Mouse (Mus musculus): Measurements from ENCODE around the gene Atxn1. TPM values are rescaled to one million over a fixed set of nuclear protein-coding genes. Genes with fewer than 3 reads are reported as not detected.

The Atxn1 gene
- polyA plus RNA-seq, 1 experiment = 2.5 TPM

DNA sequence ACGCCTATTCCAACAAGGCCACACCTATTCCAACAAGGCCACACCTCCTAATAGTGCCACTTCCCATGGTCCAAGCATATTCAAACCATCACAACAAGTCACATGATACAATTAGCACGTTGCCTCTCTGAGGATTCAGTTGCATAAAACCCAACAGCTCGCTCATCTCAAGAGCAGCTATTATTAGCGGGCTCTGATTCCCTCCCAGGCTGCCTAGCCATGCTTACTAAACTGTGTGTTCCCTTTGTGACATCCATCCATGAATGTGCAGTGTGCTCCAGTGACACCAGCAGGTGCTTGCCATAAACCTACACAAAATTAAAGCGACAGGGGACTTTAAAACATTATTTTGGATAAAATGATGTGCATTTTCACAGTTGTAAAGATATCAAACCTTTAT, 25.7 kb upstream of the Atxn1 start:
- Histone ChIP-seq H3K27me3 (ENCODE audit: control insufficient read depth, insufficient read depth, insufficient read length) (peaks cover 5% of the 10 kb centered on the region), H3K36me3 (ENCODE audit: control insufficient read depth, insufficient read depth) (no peaks in the 10 kb centered on the region), H3K4me2 (ENCODE audit: low read depth) (no peak overlapping the region), H3K79me2 (ENCODE audit: control insufficient read depth, insufficient read depth) (no peaks in the 10 kb centered on the region), H3K4me3 (no peak overlapping the region), H3ac (ENCODE audit: control insufficient read depth, insufficient read length) (no peak overlapping the region)
- no peak for TF ChIP-seq TCF12 (IDR thresholded peaks at IDR 0.05; ENCODE audit: insufficient read depth, poor library complexity, severe bottlenecking)
- no peak for TF ChIP-seq TCF3 (IDR thresholded peaks at IDR 0.05; ENCODE audit: insufficient read length, low read depth)
- TF ChIP-seq SRF (IDR thresholded peaks at IDR 0.05; ENCODE audit: control insufficient read depth, insufficient read length, low read depth) = no peak
- TF ChIP-seq E2F4 (IDR thresholded peaks at IDR 0.05; ENCODE audit: insufficient read depth) = no peak
- TF ChIP-seq MYOD1 (IDR thresholded peaks at IDR 0.05; ENCODE audit: control insufficient read depth in 1 of 3, insufficient read length in 2 of 3, low read depth in 2 of 3) = no peak
- no peak for TF ChIP-seq MAX (IDR thresholded peaks at IDR 0.05; ENCODE audit: low read depth)
- TF ChIP-seq MYOG (IDR thresholded peaks at IDR 0.05; ENCODE audit: control insufficient read depth in 1 of 3, insufficient read depth in 1 of 3, insufficient read length in 2 of 3, low read depth in 2 of 3) = no peak
- no peak for TF ChIP-seq REST (IDR thresholded peaks at IDR 0.05; ENCODE audit: insufficient read depth, insufficient read length)
- no peak for TF ChIP-seq POLR2AphosphoS2 (IDR thresholded peaks at IDR 0.05; ENCODE audit: insufficient read length, low read depth)
- no peak for TF ChIP-seq CEBPB (IDR thresholded peaks at IDR 0.05; ENCODE audit: insufficient read depth, poor library complexity, severe bottlenecking)
- TF ChIP-seq POLR2A (IDR thresholded peaks at IDR 0.05; ENCODE audit: insufficient read length, low read depth) = no peak
- no peak for TF ChIP-seq USF1 (IDR thresholded peaks at IDR 0.05; ENCODE audit: low read depth)

DNA sequence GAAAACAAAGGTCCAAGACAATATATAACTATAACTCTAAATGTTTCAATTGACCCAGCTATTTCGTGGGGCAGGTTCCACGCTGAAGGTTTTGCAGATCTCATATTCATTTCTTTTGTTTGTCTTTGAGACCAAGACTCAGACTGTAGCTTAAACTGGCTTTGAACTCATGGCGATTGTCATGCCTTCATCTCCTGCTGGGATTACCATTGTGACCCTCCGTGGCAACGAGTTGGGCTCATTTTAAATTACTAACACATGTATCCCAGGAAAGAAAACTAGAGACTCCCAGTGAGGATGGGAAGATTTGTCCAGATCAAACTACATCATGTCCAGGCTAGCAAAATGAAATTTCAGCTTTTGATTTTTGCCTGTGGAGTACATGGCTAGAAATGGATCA, 14.4 kb upstream of the Atxn1 start:
- no peak overlapping the region for H3K4me2 ChIP-seq (ENCODE audit: low read depth)
- no peaks in the 10 kb centered on the region for H3K79me2 ChIP-seq (ENCODE audit: control insufficient read depth, insufficient read depth)
- no peaks in the 10 kb centered on the region for H3K27me3 ChIP-seq (ENCODE audit: control insufficient read depth, insufficient read depth, insufficient read length)
- no peak overlapping the region for H3ac ChIP-seq (ENCODE audit: control insufficient read depth, insufficient read length)
- no peak overlapping the region for H3K4me3 ChIP-seq
- TF ChIP-seq TCF12 (IDR thresholded peaks at IDR 0.05; ENCODE audit: insufficient read depth, poor library complexity, severe bottlenecking) = no peak
- no peak for TF ChIP-seq MAX (IDR thresholded peaks at IDR 0.05; ENCODE audit: low read depth)
- no peak for TF ChIP-seq POLR2AphosphoS2 (IDR thresholded peaks at IDR 0.05; ENCODE audit: insufficient read length, low read depth)
- no peak for TF ChIP-seq SRF (IDR thresholded peaks at IDR 0.05; ENCODE audit: control insufficient read depth, insufficient read length, low read depth)
- no peak for TF ChIP-seq MYOD1 (IDR thresholded peaks at IDR 0.05; ENCODE audit: control insufficient read depth in 1 of 3, insufficient read length in 2 of 3, low read depth in 2 of 3)
- TF ChIP-seq CEBPB (IDR thresholded peaks at IDR 0.05; ENCODE audit: insufficient read depth, poor library complexity, severe bottlenecking) = no peak
- H3K36me3 ChIP-seq (ENCODE audit: control insufficient read depth, insufficient read depth) = no peaks in the 10 kb centered on the region

DNA sequence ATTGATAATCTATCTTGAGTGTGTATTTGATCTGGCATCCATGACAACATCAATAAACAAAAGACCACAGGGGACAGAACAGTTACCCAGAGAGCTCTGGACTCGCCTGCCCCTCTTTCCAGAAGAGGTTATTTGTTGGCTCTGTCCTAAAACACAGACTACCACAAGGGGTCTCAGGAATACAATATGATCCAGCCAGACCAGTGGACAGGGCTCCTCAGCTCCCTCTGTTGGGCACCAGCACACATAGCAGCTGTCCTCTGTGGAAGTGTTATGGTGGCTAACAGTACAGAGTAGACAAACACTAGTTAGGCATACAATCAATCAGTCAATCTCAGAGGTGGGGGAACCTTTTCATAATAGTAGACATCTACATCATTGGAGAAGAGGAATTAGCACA, 12.1 kb upstream of the Atxn1 start:
- TF ChIP-seq USF1 (IDR thresholded peaks at IDR 0.05; ENCODE audit: low read depth) (no peak), TCF12 (IDR thresholded peaks at IDR 0.05; ENCODE audit: insufficient read depth, poor library complexity, severe bottlenecking) (no peak), MYOD1 (IDR thresholded peaks at IDR 0.05; ENCODE audit: control insufficient read depth in 1 of 3, insufficient read length in 2 of 3, low read depth in 2 of 3) (peak in 1 of 3 experiments; percentile 10)
- Histone ChIP-seq H3ac (ENCODE audit: control insufficient read depth, insufficient read length) (no peak overlapping the region), H3K36me3 (ENCODE audit: control insufficient read depth, insufficient read depth) (no peaks in the 10 kb centered on the region), H3K27me3 (ENCODE audit: control insufficient read depth, insufficient read depth, insufficient read length) (no peaks in the 10 kb centered on the region), H3K4me2 (ENCODE audit: low read depth) (no peak overlapping the region), H3K4me3 (no peak overlapping the region), H3K79me2 (ENCODE audit: control insufficient read depth, insufficient read depth) (no peaks in the 10 kb centered on the region)

DNA sequence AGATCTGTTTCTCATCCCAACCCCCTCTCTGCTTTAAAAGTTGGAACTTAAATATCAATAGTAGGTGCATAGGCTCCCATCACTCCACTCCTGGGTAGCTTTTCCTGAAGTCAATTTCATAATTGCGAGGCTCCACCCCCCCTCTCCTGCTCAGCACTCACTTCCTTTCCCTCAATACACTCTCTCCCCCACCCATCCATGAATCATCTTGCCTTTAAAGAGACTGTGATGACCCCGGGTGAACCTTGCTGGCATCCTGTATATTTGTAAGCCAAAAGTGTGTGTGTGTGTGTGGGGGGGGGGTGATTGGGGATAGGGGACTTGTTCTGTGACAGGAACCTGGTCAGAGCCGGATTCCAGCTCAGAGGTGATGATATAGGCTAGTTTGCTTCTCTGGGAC, 9.8 kb upstream of the Atxn1 start:
- Histone ChIP-seq H3K79me2 (ENCODE audit: control insufficient read depth, insufficient read depth) (no peaks in the 10 kb centered on the region), H3K4me2 (ENCODE audit: low read depth) (no peak overlapping the region), H3K27me3 (ENCODE audit: control insufficient read depth, insufficient read depth, insufficient read length) (no peaks in the 10 kb centered on the region), H3K36me3 (ENCODE audit: control insufficient read depth, insufficient read depth) (no peaks in the 10 kb centered on the region), H3ac (ENCODE audit: control insufficient read depth, insufficient read length) (no peak overlapping the region), H3K4me3 (no peak overlapping the region)
- TF ChIP-seq TCF3 (IDR thresholded peaks at IDR 0.05; ENCODE audit: insufficient read length, low read depth) (no peak), MAX (IDR thresholded peaks at IDR 0.05; ENCODE audit: low read depth) (no peak), SRF (IDR thresholded peaks at IDR 0.05; ENCODE audit: control insufficient read depth, insufficient read length, low read depth) (no peak), MYOD1 (IDR thresholded peaks at IDR 0.05; ENCODE audit: control insufficient read depth in 1 of 3, insufficient read length in 2 of 3, low read depth in 2 of 3) (no peak), POLR2A (IDR thresholded peaks at IDR 0.05; ENCODE audit: insufficient read length, low read depth) (no peak), POLR2AphosphoS2 (IDR thresholded peaks at IDR 0.05; ENCODE audit: insufficient read length, low read depth) (no peak), E2F4 (IDR thresholded peaks at IDR 0.05; ENCODE audit: insufficient read depth) (no peak), REST (IDR thresholded peaks at IDR 0.05; ENCODE audit: insufficient read depth, insufficient read length) (no peak), CEBPB (IDR thresholded peaks at IDR 0.05; ENCODE audit: insufficient read depth, poor library complexity, severe bottlenecking) (no peak), MYOG (IDR thresholded peaks at IDR 0.05; ENCODE audit: control insufficient read depth in 1 of 3, insufficient read depth in 1 of 3, insufficient read length in 2 of 3, low read depth in 2 of 3) (no peak), USF1 (IDR thresholded peaks at IDR 0.05; ENCODE audit: low read depth) (no peak), TCF12 (IDR thresholded peaks at IDR 0.05; ENCODE audit: insufficient read depth, poor library complexity, severe bottlenecking) (no peak)

DNA sequence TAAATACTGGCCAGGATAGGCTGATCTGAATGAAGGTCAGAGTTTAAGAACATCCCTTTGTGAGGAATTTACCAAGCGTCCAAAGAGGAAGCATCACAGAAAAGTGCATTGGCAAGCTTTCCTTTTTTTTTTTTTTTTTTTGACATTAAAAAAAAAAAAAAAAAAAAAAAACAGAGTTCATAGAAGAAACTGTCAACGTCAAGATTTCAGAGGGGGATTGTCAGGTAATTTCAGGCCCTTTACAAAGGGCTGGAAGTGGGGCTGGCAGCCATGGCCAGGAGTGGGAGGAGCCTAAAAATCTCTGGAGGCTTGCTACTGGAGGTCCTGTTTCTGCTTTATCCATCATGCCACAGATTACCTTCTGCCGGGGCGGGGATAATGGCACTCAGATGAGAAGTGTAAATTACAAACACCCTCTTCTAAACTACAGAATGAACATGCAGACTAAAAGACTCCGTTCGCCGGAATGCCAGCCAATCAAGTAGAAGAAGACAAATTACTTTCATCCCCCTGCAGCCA, 9.2 kb upstream of the Atxn1 start:
- H3K79me2 ChIP-seq (ENCODE audit: control insufficient read depth, insufficient read depth) = no peaks in the 10 kb centered on the region
- H3ac ChIP-seq (ENCODE audit: control insufficient read depth, insufficient read length) = no peak overlapping the region
- H3K4me3 ChIP-seq = no peak overlapping the region
- H3K27me3 ChIP-seq (ENCODE audit: control insufficient read depth, insufficient read depth, insufficient read length) = no peaks in the 10 kb centered on the region
- H3K4me2 ChIP-seq (ENCODE audit: low read depth) = no peak overlapping the region
- no peaks in the 10 kb centered on the region for H3K36me3 ChIP-seq (ENCODE audit: control insufficient read depth, insufficient read depth)
- TF ChIP-seq E2F4 (IDR thresholded peaks at IDR 0.05; ENCODE audit: insufficient read depth) (no peak), USF1 (IDR thresholded peaks at IDR 0.05; ENCODE audit: low read depth) (no peak), TCF12 (IDR thresholded peaks at IDR 0.05; ENCODE audit: insufficient read depth, poor library complexity, severe bottlenecking) (no peak)

Data from myocyte (in vitro differentiated cells).